Mouse (Mus musculus) testis, adult 2 months (tissue): ENCODE data around the gene Gtf2i. TPM values are rescaled to one million over a fixed set of nuclear protein-coding genes. Genes with fewer than 3 reads are reported as not detected.

Experiments used
- H3K27ac ChIP-seq: fragments of 200-500 bp; 2 replicates; pipeline ENCODE4 v1.5.1; 2012; ENCODE audit warnings: low read depth, low read length; ENCODE audit not compliant: control insufficient read depth, insufficient read depth
- H3K27me3 ChIP-seq: fragments of 200-500 bp; 2 replicates; pipeline ENCODE4 v1.6.1; 2012; ENCODE audit warnings: mild to moderate bottlenecking, low read length, moderate library complexity; ENCODE audit not compliant: control insufficient read depth, insufficient read depth
- H3K36me3 ChIP-seq: fragments of 200-500 bp; 2 replicates; pipeline ENCODE4 v1.6.1; 2012; ENCODE audit warnings: mild to moderate bottlenecking, low read length; ENCODE audit not compliant: control insufficient read depth, insufficient read depth
- H3K4me1 ChIP-seq: fragments of 200-500 bp; 2 replicates; pipeline ENCODE4 v1.6.1; 2012; ENCODE audit warnings: low read length; ENCODE audit not compliant: control insufficient read depth, insufficient read depth
- H3K4me3 ChIP-seq: fragments of 200-500 bp; 2 replicates; pipeline ENCODE4 v1.5.1; 2012; ENCODE audit warnings: low read depth, mild to moderate bottlenecking, low read length, moderate library complexity, mixed read lengths; ENCODE audit not compliant: control insufficient read depth
- CTCF ChIP-seq: fragments of 200-500 bp; IDR thresholded peaks from 2 replicates; pipeline ENCODE4 v1.5.1; 2012; ENCODE audit warnings: low read depth, mild to moderate bottlenecking, inconsistent platforms, low read length, moderate library complexity; ENCODE audit not compliant: control insufficient read depth, insufficient read depth, insufficient replicate concordance
- POLR2A ChIP-seq: fragments of 200-500 bp; IDR thresholded peaks from 2 replicates; pipeline ENCODE4 v1.6.1; 2012; ENCODE audit warnings: low read depth, mild to moderate bottlenecking, inconsistent platforms, low read length, moderate library complexity; ENCODE audit not compliant: control insufficient read depth
- polyA plus RNA-seq: library from polyadenylated mRNA; depleted of rRNA; stranded (reverse); fragments of >200 nt; gene quantifications from 2 replicates; pipeline ENCODE4 v1.2.3, GENCODE M21; 2012

The Gtf2i gene
- polyA plus RNA-seq, 1 experiment = 79.9 TPM

DNA sequence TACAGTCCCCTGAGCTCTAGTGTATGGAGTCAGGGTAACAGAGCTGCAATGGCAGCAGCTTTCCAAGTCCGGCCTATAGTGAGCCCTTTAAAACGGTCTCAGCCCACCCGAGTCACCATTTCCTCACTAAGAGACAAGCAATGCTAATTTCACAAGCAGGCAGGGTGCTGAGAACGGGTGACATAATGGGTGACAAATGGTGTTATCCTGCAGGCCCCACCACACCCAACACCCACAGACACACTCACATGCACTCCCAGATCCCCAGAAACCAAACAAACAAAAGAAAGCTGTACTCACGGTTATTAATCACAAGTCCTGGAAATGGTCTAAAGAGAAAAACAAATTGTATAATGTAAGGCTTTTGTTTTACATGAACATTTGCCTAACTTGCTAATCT, 72.7 kb downstream of the Gtf2i start:
- TF ChIP-seq POLR2A (no peak), CTCF (no peak)
- Histone ChIP-seq H3K36me3 (peaks cover 6% of the 10 kb centered on the region), H3K4me3 (no peak overlapping the region), H3K27ac (no peak overlapping the region), H3K27me3 (no peaks in the 10 kb centered on the region), H3K4me1 (no peaks in the 10 kb centered on the region)

DNA sequence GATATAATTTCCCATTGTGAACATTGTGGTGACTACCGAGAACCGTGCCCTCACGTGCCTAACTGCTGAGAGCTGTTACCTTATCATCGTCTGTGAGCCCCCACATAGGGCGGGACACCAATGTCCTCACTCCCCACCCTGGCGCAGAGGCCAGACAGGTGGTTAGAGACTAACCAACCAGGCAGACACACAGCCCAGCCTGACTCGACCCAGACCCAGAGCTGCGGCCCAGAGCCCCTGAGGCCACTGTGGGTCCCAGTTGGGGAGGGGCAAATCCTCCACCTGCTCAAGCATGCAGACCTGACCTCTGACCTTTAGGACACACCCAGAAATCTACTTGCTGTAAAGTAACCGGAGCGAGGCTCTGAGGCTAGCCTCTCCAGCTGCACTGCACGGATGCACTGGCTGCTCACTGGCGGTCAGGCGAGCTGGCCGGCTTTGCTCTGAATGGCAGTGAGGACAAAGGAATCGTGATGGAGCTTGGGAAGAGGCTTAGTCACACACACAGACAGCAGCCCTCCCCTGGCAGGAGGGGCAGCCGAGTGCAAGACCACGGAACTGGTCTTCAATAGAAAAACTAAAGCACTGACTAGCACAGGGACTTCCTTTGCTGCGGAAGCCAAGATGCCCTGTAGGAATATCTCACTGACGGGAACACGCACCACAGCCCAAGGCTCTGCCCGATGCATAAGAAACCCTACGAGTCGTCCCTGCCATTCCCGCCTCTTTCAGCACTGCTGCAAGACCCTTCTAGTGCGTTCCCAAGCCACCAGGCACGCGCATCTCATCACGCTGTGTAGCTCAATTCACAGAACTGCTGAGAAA, 76.4 kb downstream of the Gtf2i start:
- H3K27ac ChIP-seq = no peak overlapping the region
- no peaks in the 10 kb centered on the region for H3K27me3 ChIP-seq
- H3K4me1 ChIP-seq = no peaks in the 10 kb centered on the region
- H3K4me3 ChIP-seq = no peak overlapping the region
- no peaks in the 10 kb centered on the region; the same call in 1 of the 2 replicates for H3K36me3 ChIP-seq
- no peak for TF ChIP-seq POLR2A

DNA sequence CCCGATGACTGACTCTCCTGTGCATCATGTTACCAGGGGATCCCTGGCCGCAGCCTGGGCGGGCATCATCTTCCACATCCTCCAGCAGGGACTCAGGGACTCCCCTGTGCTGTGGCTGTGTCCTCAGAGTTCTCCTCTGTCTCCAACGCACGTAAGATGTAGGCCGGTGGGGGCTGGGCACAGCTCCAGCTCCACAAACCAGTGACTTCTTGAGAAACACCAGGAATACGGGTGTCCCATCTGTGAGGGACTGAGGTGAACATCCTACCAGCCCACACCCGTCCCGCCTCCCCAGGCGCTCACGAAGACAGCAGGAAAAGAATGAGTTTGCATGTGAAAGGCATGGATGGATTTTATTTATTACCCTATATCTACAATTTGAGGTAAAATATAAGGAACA, 77.1 kb downstream of the Gtf2i start:
- H3K27ac ChIP-seq = no peak overlapping the region
- no peak for TF ChIP-seq CTCF
- TF ChIP-seq POLR2A = no peak
- H3K36me3 ChIP-seq = no peaks in the 10 kb centered on the region; the same call in 1 of the 2 replicates
- no peak overlapping the region for H3K4me3 ChIP-seq
- no peaks in the 10 kb centered on the region; the same call in 1 of the 2 replicates for H3K4me1 ChIP-seq
- H3K27me3 ChIP-seq = no peaks in the 10 kb centered on the region

DNA sequence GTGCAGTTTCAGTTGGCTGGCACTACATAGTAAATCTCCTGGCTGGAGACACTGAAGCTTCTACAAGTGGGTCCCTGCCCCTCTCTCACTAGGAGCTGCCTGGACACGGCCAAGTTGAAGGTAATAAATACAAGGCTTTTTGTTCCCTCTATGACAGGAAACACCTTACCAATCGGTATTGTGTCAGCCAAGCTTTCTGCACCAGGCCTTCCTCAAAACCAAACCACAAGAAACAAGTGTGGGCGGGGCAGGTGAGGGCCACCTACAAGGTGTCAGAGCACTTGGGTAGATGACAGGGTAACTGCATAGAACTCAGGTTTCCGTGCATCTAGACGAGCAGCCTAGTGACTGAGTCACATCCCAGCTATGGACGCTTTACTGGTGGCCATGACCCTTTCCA, 77.8 kb downstream of the Gtf2i start:
- Histone ChIP-seq H3K36me3 (no peaks in the 10 kb centered on the region; the same call in 1 of the 2 replicates), H3K27me3 (no peaks in the 10 kb centered on the region), H3K27ac (no peak overlapping the region), H3K4me3 (no peak overlapping the region), H3K4me1 (peaks cover 3% of the 10 kb centered on the region; the same call in 1 of the 2 replicates)
- TF ChIP-seq POLR2A = no peak
- TF ChIP-seq CTCF = no peak

DNA sequence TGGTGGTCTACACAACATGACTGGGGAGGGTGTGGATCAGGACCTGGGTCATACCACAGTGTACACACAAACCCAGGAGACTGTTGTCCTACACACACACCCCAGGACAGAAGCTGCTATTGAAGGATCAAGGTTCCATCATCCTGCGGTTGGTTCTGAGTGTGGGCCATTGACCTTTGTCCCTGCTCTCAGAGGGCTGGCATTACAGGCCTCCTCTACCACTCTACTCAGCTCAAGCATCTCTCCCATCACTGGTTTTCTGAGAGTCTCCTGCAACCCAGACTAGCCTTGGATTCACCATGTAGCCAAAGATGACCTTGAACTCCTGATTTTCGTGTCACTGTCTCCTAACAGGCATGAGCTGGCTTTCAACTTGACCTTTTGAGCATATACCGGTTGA, 78.3 kb downstream of the Gtf2i start:
- no peak overlapping the region for H3K27ac ChIP-seq
- H3K4me3 ChIP-seq = no peak overlapping the region
- H3K36me3 ChIP-seq = no peaks in the 10 kb centered on the region
- peaks cover 3% of the 10 kb centered on the region; the same call in 1 of the 2 replicates for H3K4me1 ChIP-seq
- no peak for TF ChIP-seq POLR2A
- no peak for TF ChIP-seq CTCF
- no peaks in the 10 kb centered on the region for H3K27me3 ChIP-seq

DNA sequence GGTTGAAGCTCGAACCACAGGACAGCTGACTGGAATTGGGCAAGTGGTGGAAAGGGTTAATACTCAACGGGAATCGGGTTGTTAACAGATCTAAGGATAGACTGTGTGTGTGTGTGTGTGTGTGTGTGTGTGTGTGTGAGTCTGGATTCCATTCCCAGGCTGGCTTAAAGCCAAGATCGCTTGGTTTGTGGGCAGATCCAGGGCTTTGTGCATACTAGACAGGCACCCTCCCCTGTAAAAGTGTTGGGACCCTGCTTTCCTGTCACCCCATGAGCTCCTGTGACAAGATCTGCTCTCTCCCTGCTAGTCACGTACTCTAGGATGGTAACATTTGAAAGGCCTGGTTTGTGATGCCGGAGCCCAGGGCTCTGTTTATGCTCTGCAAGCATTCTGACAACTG, 79.4 kb downstream of the Gtf2i start:
- H3K4me3 ChIP-seq = no peak overlapping the region
- H3K4me1 ChIP-seq = peaks cover 3% of the 10 kb centered on the region; the same call in 1 of the 2 replicates
- TF ChIP-seq POLR2A = no peak
- no peak for TF ChIP-seq CTCF
- H3K36me3 ChIP-seq = no peaks in the 10 kb centered on the region
- no peak overlapping the region for H3K27ac ChIP-seq
- no peaks in the 10 kb centered on the region for H3K27me3 ChIP-seq

DNA sequence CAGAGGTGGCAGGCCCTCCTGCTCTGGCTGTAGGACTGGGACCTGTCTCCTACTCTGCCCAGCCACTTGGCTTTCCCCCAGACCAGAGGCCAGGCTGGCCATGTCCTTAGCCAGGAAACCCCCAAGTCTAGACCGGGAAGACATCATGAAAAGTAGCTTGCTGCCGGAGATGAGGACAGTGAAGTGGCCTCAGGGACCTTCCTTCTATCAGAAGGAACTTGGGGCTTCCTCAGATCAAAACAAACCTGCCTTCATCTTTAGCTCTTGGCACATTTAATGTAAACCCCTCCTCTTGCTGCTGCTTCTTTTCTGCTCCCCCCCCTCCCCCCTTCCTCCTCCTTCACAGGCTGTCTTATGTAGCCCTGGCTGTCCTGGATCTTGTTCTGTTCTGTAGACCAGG, 80.4 kb downstream of the Gtf2i start:
- no peak overlapping the region for H3K4me3 ChIP-seq
- H3K4me1 ChIP-seq = peaks cover 3% of the 10 kb centered on the region; the same call in 1 of the 2 replicates
- H3K36me3 ChIP-seq = no peaks in the 10 kb centered on the region
- TF ChIP-seq POLR2A (no peak), CTCF (no peak)
- H3K27ac ChIP-seq = no peak overlapping the region
- H3K27me3 ChIP-seq = no peaks in the 10 kb centered on the region
